Mouse (Mus musculus) erythroblast, embryonic 14.5 days (primary cell): Measurements from ENCODE around the gene Spag17. TPM values are rescaled to one million over a fixed set of nuclear protein-coding genes. Genes with fewer than 3 reads are reported as not detected.
A peak's percentile ranks its signal among the peaks of the same experiment; 100 is the strongest.

Source experiments
- H3K27me3 ChIP-seq: 2 replicates; pipeline ENCODE4 v1.6.1; 2012; ENCODE audit warnings: inconsistent platforms; ENCODE audit not compliant: control insufficient read depth
- H3K36me3 ChIP-seq: 2 replicates; pipeline ENCODE4 v1.6.1; 2012; ENCODE audit warnings: mild to moderate bottlenecking, inconsistent platforms; ENCODE audit not compliant: control insufficient read depth
- H3K4me1 ChIP-seq: 2 replicates; pipeline ENCODE4 v1.6.1; 2012; ENCODE audit warnings: inconsistent platforms; ENCODE audit not compliant: control insufficient read depth
- H3K4me3 ChIP-seq: replicated peaks from 2 replicates; pipeline ENCODE3; 2012; ENCODE audit warnings: moderate library complexity, mild to moderate bottlenecking, inconsistent platforms
- H3K9me3 ChIP-seq: 2 replicates; pipeline ENCODE4 v1.6.1; 2012; ENCODE audit warnings: low read length, inconsistent platforms, mixed read lengths; ENCODE audit not compliant: control insufficient read depth
- GATA1 ChIP-seq: IDR thresholded peaks from 2 replicates; pipeline ENCODE4 v1.6.1; 2012; ENCODE audit warnings: low read length, inconsistent platforms, mixed read lengths
- TAL1 ChIP-seq: IDR thresholded peaks from 3 replicates; pipeline ENCODE4 v1.6.1; 2012; ENCODE audit warnings: low read length, inconsistent platforms, mixed read lengths
- polyA plus RNA-seq: library from polyadenylated mRNA; stranded (reverse); fragments of >175 nt; gene quantifications from 2 replicates; pipeline ENCODE4 v1.2.3, GENCODE M21; 2012

Gene Spag17
- polyA plus RNA-seq, 1 experiment, result not detected

DNA sequence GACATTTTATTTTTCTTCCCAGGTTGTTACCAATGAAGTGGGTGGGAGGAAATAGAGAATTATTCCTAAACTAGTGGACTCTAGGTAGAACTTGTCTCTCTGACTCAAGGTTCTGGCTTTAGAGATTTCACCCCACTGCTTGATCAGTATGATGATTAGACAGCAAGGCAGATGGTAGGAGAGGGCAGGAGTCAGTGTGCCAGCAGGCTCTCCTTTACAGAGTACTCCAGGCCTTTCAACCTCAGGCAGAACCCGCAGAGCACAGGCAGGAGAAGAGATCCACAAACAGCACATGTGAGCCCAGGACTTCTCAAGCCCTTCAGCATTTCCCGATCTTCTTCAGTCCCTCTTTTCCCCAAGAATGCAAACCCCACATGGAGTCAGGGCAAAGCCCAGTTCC is 233.5 kb downstream of the Spag17 start:
- no peaks in the 10 kb centered on the region for H3K4me1 ChIP-seq
- no peaks in the 10 kb centered on the region for H3K27me3 ChIP-seq
- TF ChIP-seq TAL1 (no peak), GATA1 (no peak)
- H3K4me3 ChIP-seq, result no peak overlapping the region
- no peaks in the 10 kb centered on the region for H3K36me3 ChIP-seq
- no peaks in the 10 kb centered on the region for H3K9me3 ChIP-seq

DNA sequence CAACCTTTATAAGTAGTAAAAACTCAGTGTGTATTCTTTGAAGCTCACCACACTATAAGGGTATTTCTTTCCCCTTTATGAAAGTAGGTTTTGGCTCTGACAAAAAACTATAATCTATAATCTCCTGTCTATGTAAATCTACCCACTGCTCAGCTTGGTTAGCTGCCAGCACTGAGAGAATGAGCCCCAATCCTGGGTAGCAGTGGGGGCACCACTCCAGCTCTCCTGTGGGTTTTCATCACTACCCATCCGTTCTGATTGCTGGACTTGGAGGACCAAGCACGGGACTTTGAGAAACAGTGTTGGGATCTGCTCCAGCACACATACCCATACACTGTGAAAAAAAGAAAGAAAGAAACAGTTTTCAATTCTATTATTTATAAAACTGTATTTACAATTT is 236.8 kb downstream of the Spag17 start:
- no peaks in the 10 kb centered on the region for H3K9me3 ChIP-seq
- H3K27me3 ChIP-seq, result no peaks in the 10 kb centered on the region
- TF ChIP-seq TAL1 (no peak), GATA1 (no peak)
- H3K36me3 ChIP-seq, result no peaks in the 10 kb centered on the region
- H3K4me3 ChIP-seq, result no peak overlapping the region
- no peaks in the 10 kb centered on the region for H3K4me1 ChIP-seq

DNA sequence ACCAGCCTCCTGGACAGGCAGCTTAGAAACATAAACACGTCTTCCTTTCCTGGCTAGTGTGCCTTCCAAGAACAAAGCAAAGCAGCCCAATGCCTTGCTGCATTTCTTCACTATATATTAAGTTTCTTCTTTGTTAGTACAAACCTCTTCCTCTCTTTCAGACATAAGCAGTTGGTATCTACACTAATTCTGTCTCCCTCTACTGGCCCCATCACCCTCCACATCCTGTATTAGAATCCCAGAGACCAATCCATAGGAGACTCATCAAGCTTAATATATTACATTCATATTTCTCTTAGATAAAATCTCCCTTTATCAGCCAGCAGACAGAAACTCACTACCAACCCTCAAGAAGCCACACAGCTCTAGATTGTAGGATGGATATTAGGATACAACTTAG is 237.2 kb downstream of the Spag17 start:
- H3K4me1 ChIP-seq, result no peaks in the 10 kb centered on the region
- no peak for TF ChIP-seq TAL1
- no peak for TF ChIP-seq GATA1
- H3K36me3 ChIP-seq, result no peaks in the 10 kb centered on the region
- H3K4me3 ChIP-seq, result no peak overlapping the region
- H3K9me3 ChIP-seq, result no peaks in the 10 kb centered on the region
- H3K27me3 ChIP-seq, result no peaks in the 10 kb centered on the region

DNA sequence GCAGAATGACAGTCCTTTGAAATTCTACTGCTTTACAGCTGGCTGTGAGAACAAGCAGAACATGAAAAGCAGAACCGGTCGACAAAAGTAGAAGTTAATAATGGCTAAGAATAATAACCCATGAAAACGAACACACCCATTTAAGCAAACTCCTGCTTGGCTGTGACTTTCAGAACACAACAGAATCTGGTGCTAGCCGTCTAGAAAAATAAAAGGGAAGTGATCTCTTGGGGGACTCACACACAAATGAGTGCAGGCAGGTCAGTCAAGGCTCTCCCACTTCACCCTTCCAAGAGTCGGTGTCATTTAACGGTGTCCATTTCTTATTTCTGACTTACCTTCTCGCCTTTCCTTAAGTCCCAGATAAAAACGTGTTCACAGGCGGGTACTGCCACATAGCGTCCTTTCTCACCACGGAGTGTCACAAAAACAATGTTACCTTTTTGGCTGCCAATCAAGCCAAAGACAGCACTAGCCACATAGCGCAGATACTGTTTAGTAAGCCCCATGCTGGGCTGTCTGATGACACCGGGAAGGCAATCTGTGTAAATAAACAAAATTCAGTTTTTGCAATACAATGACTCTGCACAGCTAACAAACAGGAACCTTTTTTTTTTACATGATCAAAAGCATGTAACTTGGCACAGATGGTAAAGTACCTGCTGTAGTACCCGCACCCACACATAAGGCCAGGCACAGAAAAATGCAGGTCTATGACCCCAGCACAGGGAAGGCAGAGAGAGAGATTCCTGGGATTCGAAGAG is 275.7 kb downstream of the Spag17 start:
- Histone ChIP-seq H3K36me3 (peaks cover 46% of the 10 kb centered on the region), H3K9me3 (no peaks in the 10 kb centered on the region), H3K4me3 (peak overlapping the region; percentile 72), H3K4me1 (peaks cover 28% of the 10 kb centered on the region), H3K27me3 (no peaks in the 10 kb centered on the region)
- TF ChIP-seq TAL1, result no peak
- no peak for TF ChIP-seq GATA1

DNA sequence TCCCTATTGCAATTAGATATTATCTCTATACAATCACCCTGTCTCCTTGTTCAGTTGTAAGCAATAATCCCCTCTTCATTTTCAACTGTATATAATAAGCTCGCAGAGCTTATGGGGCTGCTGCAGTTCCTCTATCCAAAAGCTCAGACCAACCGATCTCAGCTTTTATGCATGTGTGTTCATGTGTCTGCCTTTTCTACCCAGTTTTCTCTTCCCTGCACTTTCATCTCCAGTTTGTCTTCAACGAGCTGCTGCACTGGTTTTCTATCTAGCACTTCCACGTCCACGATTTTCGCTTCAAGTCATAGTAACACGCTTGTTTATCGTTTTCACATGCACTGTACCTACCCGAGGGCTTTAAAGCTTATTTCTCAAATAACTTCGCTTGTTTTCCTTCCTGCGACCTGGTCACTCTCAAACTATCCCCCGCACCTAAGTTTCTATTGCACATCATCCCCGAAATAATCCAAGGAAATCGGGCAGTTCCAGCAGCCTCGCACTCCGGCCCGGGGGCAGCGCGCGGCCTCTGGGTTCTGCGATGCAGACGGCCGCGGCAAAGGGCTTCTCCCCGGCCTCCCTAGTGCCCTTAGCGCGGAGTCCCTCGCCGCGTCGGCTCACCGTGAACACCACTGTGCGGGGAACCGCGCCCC is 276.6 kb downstream of the Spag17 start:
- Histone ChIP-seq H3K27me3 (no peaks in the 10 kb centered on the region), H3K36me3 (peaks cover 46% of the 10 kb centered on the region), H3K4me3 (peak overlapping the region; percentile 72), H3K9me3 (no peaks in the 10 kb centered on the region), H3K4me1 (peaks cover 28% of the 10 kb centered on the region)
- no peak for TF ChIP-seq GATA1
- no peak for TF ChIP-seq TAL1

DNA sequence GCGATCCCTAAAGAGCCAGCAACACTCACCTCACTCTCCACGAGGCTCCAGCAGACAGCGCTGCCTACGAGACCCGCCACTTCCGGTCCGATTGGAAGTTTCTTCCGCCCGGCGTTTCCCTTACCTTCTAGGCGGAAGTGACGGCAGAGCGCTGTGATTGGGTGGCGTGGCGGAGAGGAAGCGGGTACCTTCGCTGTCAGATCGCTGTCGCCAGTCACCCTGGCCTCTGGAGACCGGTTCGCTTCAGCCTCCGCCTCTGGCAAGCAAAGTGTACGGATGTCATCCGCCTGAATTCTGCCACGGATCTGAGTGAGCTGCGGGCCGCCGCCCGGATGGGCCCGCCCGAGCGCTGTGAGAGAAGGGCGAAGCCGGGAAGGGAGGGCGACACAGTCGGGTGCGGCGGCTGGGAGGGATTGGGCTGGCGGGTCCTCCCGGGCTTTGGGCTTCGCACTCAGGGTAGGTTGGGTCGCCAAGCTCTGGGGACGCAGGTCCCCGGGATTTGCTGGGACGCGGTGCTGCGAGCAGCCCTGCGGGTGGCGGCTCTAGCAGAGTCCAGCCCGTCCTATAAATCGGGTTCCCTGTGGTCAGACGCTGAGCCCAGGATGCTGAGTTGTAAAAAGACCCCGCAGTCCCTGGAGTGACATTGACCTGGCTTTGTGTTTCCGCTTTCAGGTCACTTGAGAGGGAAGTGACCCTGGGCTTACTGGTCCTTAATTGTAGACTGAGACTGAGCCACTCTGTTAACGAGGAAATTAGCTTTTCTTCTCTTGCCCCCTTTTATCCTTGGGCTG is 277.3 kb downstream of the Spag17 start, which contains the start of the genes Gdap2 and Wdr3:
TSS of gene Gdap2 (plus strand) at position 67 of the 791 bp plus-strand sequence.
TSS of gene Wdr3 (minus strand) at position 93 of the 791 bp plus-strand sequence.
- no peaks in the 10 kb centered on the region for H3K9me3 ChIP-seq
- H3K36me3 ChIP-seq, result peaks cover 42% of the 10 kb centered on the region
- no peaks in the 10 kb centered on the region for H3K27me3 ChIP-seq
- peak within 1 kb of the TSS; percentile 72 for H3K4me3 ChIP-seq
- H3K4me1 ChIP-seq, result peaks cover 28% of the 10 kb centered on the region
- TF ChIP-seq GATA1 (no peak), TAL1 (no peak)

DNA sequence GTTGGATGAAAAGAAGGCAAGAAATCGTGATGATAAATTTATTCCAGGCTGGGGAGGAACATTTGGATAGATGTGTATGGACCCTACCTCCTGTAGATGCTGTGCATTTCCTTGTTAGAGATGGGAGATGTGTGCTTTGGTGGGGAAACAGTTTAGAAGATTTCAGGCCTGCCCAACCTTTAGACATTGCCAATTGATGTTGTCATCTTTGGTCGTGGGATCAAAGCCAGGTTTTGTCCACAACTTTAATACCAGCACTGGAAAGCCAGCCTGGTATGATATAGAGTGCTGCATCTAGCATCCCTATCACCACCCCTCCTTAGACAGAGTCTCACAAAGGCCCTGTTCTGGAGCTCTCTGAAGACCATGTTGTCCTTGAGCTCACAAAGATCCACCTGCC is 278.4 kb downstream of the Spag17 start:
- Histone ChIP-seq H3K4me3 (peak overlapping the region; percentile 72), H3K27me3 (no peaks in the 10 kb centered on the region), H3K36me3 (peaks cover 37% of the 10 kb centered on the region), H3K4me1 (peaks cover 28% of the 10 kb centered on the region), H3K9me3 (no peaks in the 10 kb centered on the region)
- no peak for TF ChIP-seq TAL1

DNA sequence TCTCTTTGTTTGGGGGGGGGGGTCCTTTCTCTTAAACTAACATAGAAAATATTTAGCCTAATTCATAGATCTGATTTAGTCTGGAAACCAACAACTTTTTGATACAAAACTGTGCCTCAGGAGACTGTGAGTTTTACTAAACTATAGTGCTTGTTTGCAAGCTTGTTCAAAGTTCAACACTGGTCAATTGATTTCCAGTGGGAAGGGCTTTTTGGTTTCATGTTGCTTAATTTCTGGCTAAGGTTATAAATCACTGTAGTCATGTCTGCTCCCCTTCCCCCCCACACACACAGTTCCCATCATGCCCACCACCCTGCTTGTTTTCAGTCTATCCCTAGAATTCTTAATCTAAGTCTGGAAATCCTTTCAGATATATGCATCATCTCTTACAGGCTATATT is 279.8 kb downstream of the Spag17 start:
- TF ChIP-seq TAL1 (no peak), GATA1 (no peak)
- Histone ChIP-seq H3K4me3 (no peak overlapping the region), H3K4me1 (peaks cover 28% of the 10 kb centered on the region), H3K27me3 (no peaks in the 10 kb centered on the region), H3K36me3 (peaks cover 35% of the 10 kb centered on the region), H3K9me3 (no peaks in the 10 kb centered on the region)

DNA sequence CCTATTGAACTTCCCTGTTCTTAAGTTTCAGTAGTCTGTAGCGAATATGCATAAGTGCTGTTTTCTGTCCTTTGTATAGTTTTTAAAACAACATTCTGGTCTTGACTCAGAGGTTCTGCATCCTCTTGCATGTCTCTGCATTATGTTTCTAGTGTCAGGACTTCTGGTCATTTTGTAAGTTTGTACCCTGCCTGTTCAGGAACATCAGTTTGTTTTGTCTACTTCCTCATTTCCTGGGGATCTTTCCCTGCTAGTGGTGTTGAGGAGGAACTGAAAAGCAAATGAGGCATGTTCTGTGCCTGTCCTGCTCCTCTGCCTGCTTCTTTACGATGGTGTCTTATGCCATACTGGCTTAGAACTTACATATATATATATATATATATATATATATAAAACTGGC is 290.8 kb downstream of the Spag17 start:
- peaks cover 89% of the 10 kb centered on the region for H3K36me3 ChIP-seq
- H3K27me3 ChIP-seq, result no peaks in the 10 kb centered on the region
- TF ChIP-seq GATA1 (no peak), TAL1 (no peak)

More for the DNA sequence above, 290.8 kb downstream of the Spag17 start:
- no peaks in the 10 kb centered on the region for H3K9me3 ChIP-seq
- no peaks in the 10 kb centered on the region for H3K4me1 ChIP-seq
- H3K4me3 ChIP-seq, result no peak overlapping the region
